Mouse (Mus musculus) thymus, adult 2 months (tissue): ENCODE measurements at regions not wholly inside any gene's neighbourhood (a gene's known extent, or its start where the extent isn't known, plus 50 kb on each side); places are given as distances from the start of the nearest gene placed in this dataset.

Experiments used
- DNase-seq: peaks from one replicate; pipeline ENCODE4 v3.0.0; 2021
- H3K27ac ChIP-seq: fragments of 200-500 bp; 2 replicates; pipeline ENCODE4 v1.5.1; 2012; ENCODE audit warnings: low read length, control low read depth; ENCODE audit not compliant: control insufficient read depth, insufficient read depth
- H3K27me3 ChIP-seq: fragments of 200-500 bp; 2 replicates; pipeline ENCODE4 v1.6.1; 2012; ENCODE audit warnings: mild to moderate bottlenecking, low read length, moderate library complexity, mixed read lengths; ENCODE audit not compliant: control insufficient read depth, insufficient read depth
- H3K36me3 ChIP-seq: fragments of 200-500 bp; 2 replicates; pipeline ENCODE4 v1.6.1; 2012; ENCODE audit warnings: mild to moderate bottlenecking, low read length, moderate library complexity; ENCODE audit not compliant: control insufficient read depth, insufficient read depth
- H3K4me1 ChIP-seq: fragments of 200-500 bp; replicated peaks from 2 replicates; pipeline ENCODE4 v1.6.1; 2012; ENCODE audit warnings: low read length; ENCODE audit not compliant: control insufficient read depth, insufficient read depth
- H3K4me3 ChIP-seq: fragments of 200-500 bp; 2 replicates; pipeline ENCODE4 v1.5.1; 2012; ENCODE audit warnings: mild to moderate bottlenecking, low read length, control low read depth, moderate library complexity; ENCODE audit not compliant: control insufficient read depth, insufficient read depth
- CTCF ChIP-seq: fragments of 200-500 bp; IDR thresholded peaks from 2 replicates; pipeline ENCODE4 v1.5.1; 2012; ENCODE audit warnings: mild to moderate bottlenecking, control low read depth, low read length, moderate library complexity, borderline replicate concordance; ENCODE audit not compliant: control insufficient read depth, poor library complexity, insufficient read depth; ENCODE audit errors: extremely low read depth
- POLR2A ChIP-seq: fragments of 200-500 bp; IDR thresholded peaks from 2 replicates; pipeline ENCODE4 v1.6.1; 2012; ENCODE audit warnings: mild to moderate bottlenecking, low read length, control low read depth, moderate library complexity; ENCODE audit not compliant: control insufficient read depth, poor library complexity, insufficient read depth; ENCODE audit errors: extremely low read depth
- WGBS: fragments of 180-500 bp; shearing (Covaris S2); methylation state at CpG from one replicate; pipeline ENCODE4 v1.1.7; 2018; 5-methylcytosine and 5-hydroxymethylcytosine counted together

- Histone ChIP-seq H3K36me3 (no peaks in the 10 kb centered on the region), H3K27me3 (no peaks in the 10 kb centered on the region), H3K4me3 (no peak overlapping the region), H3K27ac (no peak overlapping the region), H3K4me1 (no peaks in the 10 kb centered on the region)
- DNase-seq, result no peak
- WGBS, result 77% methylated on average over 3 of the region's 3 CpGs
- no peak for TF ChIP-seq CTCF
- TF ChIP-seq POLR2A, result no peak
These were observed 58.3 kb upstream of the Nampt start for GRCm38 (mm10) chr12:32761055-32761454.

GRCm38 (mm10) chr12:32764271-32764670, 55.1 kb upstream of the Nampt start:
- no peaks in the 10 kb centered on the region for H3K27me3 ChIP-seq
- no peaks in the 10 kb centered on the region for H3K4me1 ChIP-seq
- 96% methylated on average over 3 of the region's 3 CpGs for WGBS
- no peak for DNase-seq
- H3K4me3 ChIP-seq, result no peak overlapping the region
- no peaks in the 10 kb centered on the region for H3K36me3 ChIP-seq
- H3K27ac ChIP-seq, result no peak overlapping the region
- TF ChIP-seq POLR2A (no peak), CTCF (no peak)

- TF ChIP-seq CTCF (no peak), POLR2A (no peak)
- no peak overlapping the region for H3K27ac ChIP-seq
- WGBS, result 89% methylated on average over 7 of the region's 7 CpGs
These were observed 54.6 kb upstream of the Nampt start for GRCm38 (mm10) chr12:32764747-32765146.

GRCm38 (mm10) chr12:32765861-32766260, 53.5 kb upstream of the Nampt start:
- DNase-seq, result no peak
- Histone ChIP-seq H3K27me3 (no peaks in the 10 kb centered on the region), H3K36me3 (no peaks in the 10 kb centered on the region), H3K4me1 (no peaks in the 10 kb centered on the region), H3K4me3 (no peak overlapping the region), H3K27ac (no peak overlapping the region)
- TF ChIP-seq POLR2A (no peak), CTCF (no peak)

More at GRCm38 (mm10) chr12:32764747-32765146, 54.6 kb upstream of the Nampt start:
- Histone ChIP-seq H3K4me3 (no peak overlapping the region), H3K27me3 (no peaks in the 10 kb centered on the region), H3K4me1 (no peaks in the 10 kb centered on the region), H3K36me3 (no peaks in the 10 kb centered on the region)
- DNase-seq, result no peak

GRCm38 (mm10) chr12:32766575-32766974, 52.8 kb upstream of the Nampt start:
- 82% methylated on average over 3 of the region's 3 CpGs for WGBS
- Histone ChIP-seq H3K36me3 (no peaks in the 10 kb centered on the region), H3K4me1 (no peaks in the 10 kb centered on the region), H3K4me3 (no peak overlapping the region), H3K27me3 (no peaks in the 10 kb centered on the region), H3K27ac (no peak overlapping the region)
- TF ChIP-seq CTCF (no peak), POLR2A (no peak)
- DNase-seq, result no peak

- Histone ChIP-seq H3K27me3 (no peaks in the 10 kb centered on the region), H3K4me3 (no peak overlapping the region), H3K4me1 (no peaks in the 10 kb centered on the region), H3K27ac (no peak overlapping the region), H3K36me3 (no peaks in the 10 kb centered on the region)
- no peak for DNase-seq
- 95% methylated on average over 7 of the region's 7 CpGs for WGBS
- TF ChIP-seq POLR2A (no peak), CTCF (no peak)
These were observed 51.9 kb upstream of the Nampt start for GRCm38 (mm10) chr12:32767206-32768081.
